Mouse (Mus musculus) liver, embryonic 14.5 days (tissue): ENCODE results near the gene Atf4.

Experiments used
- CTCF ChIP-seq: IDR thresholded peaks from 2 replicates; pipeline ENCODE4 v1.5.1; 2016; ENCODE audit warnings: antibody characterized with exemption, low read depth, control low read depth
- EP300 ChIP-seq: IDR thresholded peaks from 2 replicates; pipeline ENCODE4 v1.6.1; 2016; ENCODE audit warnings: antibody characterized with exemption, low read depth

DNA sequence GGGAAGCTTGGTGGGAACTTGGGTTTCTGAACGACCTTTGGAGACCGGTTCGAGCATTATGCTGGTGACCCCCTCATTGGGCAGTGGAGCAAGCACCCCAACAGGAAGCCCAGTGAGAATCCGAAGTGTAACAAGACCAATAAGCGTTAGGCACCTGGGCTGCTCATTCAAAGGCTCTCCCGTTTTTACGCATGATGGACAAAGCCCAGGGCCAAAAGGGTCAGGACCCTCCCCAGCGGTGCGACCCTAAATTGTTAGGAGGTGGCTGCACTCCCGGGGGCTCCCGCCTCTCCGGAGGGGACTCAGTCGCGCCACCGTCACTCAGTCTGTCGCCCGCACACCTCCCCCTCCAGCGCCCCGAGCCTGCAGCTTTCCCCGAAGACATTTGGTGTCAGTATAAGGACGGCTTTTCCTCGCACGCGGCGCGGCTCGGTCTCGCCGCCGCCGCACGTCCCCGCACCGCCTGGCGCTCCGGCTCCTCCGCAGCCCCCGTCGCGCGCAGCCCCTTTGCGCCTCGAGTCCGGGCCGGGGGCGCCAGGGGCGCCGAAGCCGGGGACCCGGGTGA, 31.9 kb downstream of the Atf4 start, which contains the start of gene Cacna1i:
- TF ChIP-seq CTCF (no peak), EP300 (no peak)
